Mouse (Mus musculus) 3134 (cell line): Measurements from ENCODE around the gene Sycp2.

Experiments used
- DNase-seq: peaks from one replicate; pipeline ENCODE4 v3.0.0-alpha.2; 2011; ENCODE audit warnings: low spot score; ENCODE audit not compliant: insufficient read length; ENCODE audit errors: extremely low read depth

The Sycp2 gene

DNA sequence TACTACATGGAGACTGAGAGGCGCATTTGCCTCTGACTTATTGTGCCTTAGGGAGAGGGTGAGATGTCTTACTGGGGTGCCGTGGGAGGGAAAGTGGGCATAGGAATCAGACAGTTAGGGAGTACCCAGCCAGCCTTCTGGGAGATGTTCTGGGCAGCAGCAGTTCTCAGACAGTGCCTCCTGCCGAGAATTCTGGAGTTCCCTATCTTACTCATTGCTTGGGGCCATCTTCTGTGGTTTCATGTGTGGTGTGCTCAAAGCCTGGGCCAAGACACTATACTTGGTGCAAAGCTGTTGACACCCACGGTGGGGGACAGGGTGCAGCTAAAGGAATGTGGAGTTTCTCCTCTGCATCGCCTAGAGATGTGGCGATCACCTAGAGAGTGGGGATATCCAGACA lies 102.8 kb downstream of the Sycp2 start:
- no peak for DNase-seq

DNA sequence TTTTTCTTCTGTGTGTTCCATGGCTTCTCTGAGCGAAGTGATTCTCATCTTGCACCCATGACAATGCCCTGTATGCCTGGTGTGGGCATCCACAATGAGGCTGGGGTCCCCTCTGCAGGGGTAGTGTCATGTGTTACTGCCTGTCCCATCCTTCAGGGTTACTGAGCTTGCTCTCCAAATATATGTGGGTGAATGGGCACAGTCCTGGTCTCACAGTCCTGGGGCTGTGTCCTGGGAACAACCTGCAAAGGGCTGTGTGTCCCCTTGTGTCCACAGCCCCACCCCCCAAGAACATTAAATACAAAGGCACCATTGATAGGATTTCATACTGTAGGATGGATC lies 103.3 kb downstream of the Sycp2 start:
- DNase-seq: no peak

DNA sequence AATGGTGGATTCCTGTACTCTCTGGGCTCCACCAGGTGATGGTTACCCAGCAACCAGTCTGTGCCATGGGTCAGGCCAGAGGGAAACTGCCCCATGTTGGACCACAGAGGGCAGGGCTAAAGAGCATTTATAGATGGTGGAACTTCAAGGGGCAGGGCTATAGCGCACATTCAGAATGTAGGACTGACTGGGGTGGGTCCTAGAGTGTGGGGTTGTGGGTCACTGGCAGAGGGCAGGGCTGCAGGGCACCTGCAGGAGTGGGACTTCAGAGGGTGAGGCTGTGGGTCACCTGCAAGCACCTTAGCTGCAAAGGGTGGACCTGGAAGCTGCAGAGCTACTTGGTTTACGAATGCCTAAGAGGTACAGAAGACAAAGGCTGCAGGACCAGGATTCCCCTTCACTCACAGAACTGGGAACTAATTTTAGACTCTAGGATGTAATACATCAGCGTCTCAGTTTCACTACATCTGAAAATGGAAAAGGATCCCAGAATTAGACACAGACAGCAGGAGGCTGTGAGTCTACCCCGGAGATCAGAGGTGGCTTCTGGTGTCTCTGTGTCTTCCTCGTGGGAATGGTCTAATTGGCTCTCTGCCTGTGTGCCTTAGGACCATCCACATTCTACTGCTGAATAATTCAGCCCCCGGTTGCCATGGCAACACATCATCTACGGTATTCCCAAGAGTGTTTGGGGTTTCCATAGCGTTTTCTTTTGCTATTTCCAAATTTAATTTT lies 103.9 kb downstream of the Sycp2 start:
- no peak for DNase-seq
